11 mouse cellular contexts compared by ENCODE assay signal in genomic region chr3:105392611-105393514, GRCm38 (mm10). TPM values are rescaled to one million over a fixed set of nuclear protein-coding genes. Genes with fewer than 3 reads are reported as not detected.
DNase-seq lines count a peak whose midpoint lies in the region; ATAC-seq lines count a peak whose summit lies in the region.
"Had no signal": no experiment of that assay in that cellular context is flagged by ENCODE, and none has a peak within 500 bp of the region (broad histone marks: within the 10 kb centered on the region; RNA-seq: fewer than 3 reads in every experiment).

No protein-coding gene starts in this region.

- H3K9me3 ChIP-seq in hindbrain, embryonic 14.5 days (ENCODE audit: control insufficient read depth, low read length), result no peaks in the 10 kb centered on the region
- H3K9me3 ChIP-seq in hindbrain, embryonic 12.5 days (replicated peaks), result no peaks in the 10 kb centered on the region
- no peaks in the 10 kb centered on the region for H3K9me3 ChIP-seq in intestine, embryonic 16.5 days (ENCODE audit: control insufficient read depth, low read length)
- H3K9me3 ChIP-seq: G1E had no signal

- WGBS in hindbrain, embryonic 14.5 days, result 51% methylated on average over 8 of the region's 8 CpGs
- WGBS in hindbrain, embryonic 12.5 days, result 60% methylated on average over 7 of the region's 8 CpGs
- 39% methylated on average over 8 of the region's 8 CpGs for WGBS in intestine, embryonic 16.5 days

- H3K4me2 ChIP-seq in hindbrain, embryonic 14.5 days (replicated peaks), result no peak overlapping the region
- H3K4me2 ChIP-seq in hindbrain, embryonic 12.5 days (replicated peaks), result no peak overlapping the region
- no peak overlapping the region for H3K4me2 ChIP-seq in intestine, embryonic 16.5 days (ENCODE audit: low read depth, low read length)

- peak; percentile 34; the same call in 1 of the 2 replicates for ATAC-seq in hindbrain, embryonic 14.5 days (ENCODE audit: low FRiP score)
- ATAC-seq in hindbrain, embryonic 12.5 days (ENCODE audit: low FRiP score), result no peak
- ATAC-seq in intestine, embryonic 16.5 days, result peak; percentile 56
- peak; percentile 78 for ATAC-seq in megakaryocyte, adult 5-6 weeks (ENCODE audit: poor library complexity, severe bottlenecking)

- no peaks in the 10 kb centered on the region for H3K36me3 ChIP-seq in hindbrain, embryonic 14.5 days (replicated peaks; ENCODE audit: control insufficient read depth, insufficient read depth)
- no peaks in the 10 kb centered on the region for H3K36me3 ChIP-seq in hindbrain, embryonic 12.5 days
- H3K36me3 ChIP-seq in intestine, embryonic 16.5 days (ENCODE audit: control insufficient read depth, insufficient read depth, low read length), result no peaks in the 10 kb centered on the region
- H3K36me3 ChIP-seq: G1E had no signal

- no peaks in the 10 kb centered on the region for H3K27me3 ChIP-seq in hindbrain, embryonic 14.5 days (ENCODE audit: control insufficient read depth, insufficient read depth, low read length)
- H3K27me3 ChIP-seq in hindbrain, embryonic 12.5 days, result no peaks in the 10 kb centered on the region
- no peaks in the 10 kb centered on the region for H3K27me3 ChIP-seq in intestine, embryonic 16.5 days (replicated peaks; ENCODE audit: control insufficient read depth, insufficient read depth, low read length)

- peak; percentile 67 for DNase-seq in hindbrain, embryonic 14.5 days (ENCODE audit: low spot score)
- peak; percentile 90 for DNase-seq in Muller cell, postnatal 12 days (ENCODE audit: inconsistent ontology term)
- DNase-seq in cerebellum, postnatal 14 days, result peak; percentile 89
- peak; percentile 59 for DNase-seq in urinary bladder, postnatal 14 days (ENCODE audit: low spot score)
- no peak for DNase-seq in thymus, postnatal 4 days

- H3K4me1 ChIP-seq in hindbrain, embryonic 14.5 days (replicated peaks; ENCODE audit: control insufficient read depth, insufficient read depth, low read length), result no peaks in the 10 kb centered on the region
- H3K4me1 ChIP-seq in hindbrain, embryonic 12.5 days, result no peaks in the 10 kb centered on the region
- peaks cover 2% of the 10 kb centered on the region; the same call in 1 of the 2 replicates for H3K4me1 ChIP-seq in intestine, embryonic 16.5 days (ENCODE audit: control insufficient read depth, insufficient read depth, low read length)

- H3K4me3 ChIP-seq in hindbrain, embryonic 14.5 days (replicated peaks; ENCODE audit: low read length), result no peak overlapping the region
- H3K4me3 ChIP-seq in hindbrain, embryonic 12.5 days, result no peak overlapping the region
- H3K4me3 ChIP-seq in intestine, embryonic 16.5 days (ENCODE audit: low read length), result no peak overlapping the region
- H3K4me3 ChIP-seq: erythroblast, embryonic 14.5 days had no signal

- H3K9ac ChIP-seq in hindbrain, embryonic 14.5 days, result no peak overlapping the region
- no peak overlapping the region for H3K9ac ChIP-seq in hindbrain, embryonic 12.5 days
- H3K9ac ChIP-seq in intestine, embryonic 16.5 days (ENCODE audit: low read depth, low read length), result no peak overlapping the region
- H3K9ac ChIP-seq: liver, embryonic 14.5 days had no signal

- H3K27ac ChIP-seq in hindbrain, embryonic 14.5 days, result no peak overlapping the region
- no peak overlapping the region for H3K27ac ChIP-seq in hindbrain, embryonic 12.5 days
- H3K27ac ChIP-seq in intestine, embryonic 16.5 days (ENCODE audit: low read length), result no peak overlapping the region
- H3K27ac ChIP-seq: liver, embryonic 14.5 days had no signal

RNA-seq across cellular contexts. Expression of gene Kcnd3, which starts 59.3 kb away (rescaled TPM):
- 11.7 and 12.3 TPM in 2 replicates for polyA plus RNA-seq in hindbrain, embryonic 14.5 days (2014; fragmentation: Nextera tagmentation; extraction: Ambion mirVana)
- 5.3 and 5.9 TPM in 2 replicates for polyA plus RNA-seq in hindbrain, embryonic 12.5 days (2016; fragmentation: Nextera tagmentation; extraction: Ambion mirVana)
- polyA plus RNA-seq in intestine, embryonic 16.5 days (2015; fragmentation: Nextera tagmentation; extraction: Ambion mirVana), result 2.7 and 3.1 TPM in 2 replicates
- total RNA-seq in megakaryocyte, adult 5-6 weeks (2015), result not detected in 2 replicates
- total RNA-seq in megakaryocyte, adult 5-6 weeks (2017), result not detected in 2 replicates
- polyA plus RNA-seq: erythroblast, embryonic 14.5 days; G1E had no signal
